Mouse (Mus musculus) bone marrow, adult 2 months (tissue): Measurements from ENCODE around the gene Zc3h7a. TPM values are rescaled to one million over a fixed set of nuclear protein-coding genes. Genes with fewer than 3 reads are reported as not detected.

ENCODE experiments used
- H3K27ac ChIP-seq: fragments of 200-500 bp; 2 replicates; pipeline ENCODE4 v1.5.1; 2012; ENCODE audit warnings: low read depth, mild to moderate bottlenecking, control low read depth, inconsistent platforms, low read length; ENCODE audit not compliant: control insufficient read depth, poor library complexity, insufficient read depth
- H3K4me1 ChIP-seq: fragments of 200-500 bp; 2 replicates; pipeline ENCODE4 v1.6.1; 2011; ENCODE audit warnings: low read length; ENCODE audit not compliant: control insufficient read depth, insufficient read depth
- H3K4me3 ChIP-seq: fragments of 200-500 bp; replicated peaks from 2 replicates; pipeline ENCODE3; 2011; ENCODE audit warnings: mild to moderate bottlenecking, low read depth, low read length, control low read depth; ENCODE audit not compliant: control insufficient read depth
- CTCF ChIP-seq: fragments of 200-500 bp; IDR thresholded peaks from 2 replicates; pipeline ENCODE4 v1.5.1; 2011; ENCODE audit warnings: low read length, control low read depth; ENCODE audit not compliant: control insufficient read depth, insufficient read depth
- POLR2A ChIP-seq: fragments of 200-500 bp; IDR thresholded peaks from 2 replicates; pipeline ENCODE4 v1.6.1; 2011; ENCODE audit warnings: low read depth, mild to moderate bottlenecking, control low read depth, low read length, borderline replicate concordance; ENCODE audit not compliant: control insufficient read depth
- WGBS: fragments of 180-500 bp; shearing (Covaris S2); methylation state at CpG from one replicate; pipeline ENCODE4 v1.1.7; 2018; 5-methylcytosine and 5-hydroxymethylcytosine counted together
- polyA plus RNA-seq: library from polyadenylated mRNA; stranded (reverse); fragments of >200 nt; gene quantifications from 2 replicates; pipeline ENCODE4 v1.2.4, GENCODE M21; 2011; ENCODE audit warnings: low replicate concordance; ENCODE audit not compliant: missing spikeins, insufficient read depth, insufficient read length

Zc3h7a gene
- polyA plus RNA-seq, 1 experiment, result 103 TPM

DNA sequence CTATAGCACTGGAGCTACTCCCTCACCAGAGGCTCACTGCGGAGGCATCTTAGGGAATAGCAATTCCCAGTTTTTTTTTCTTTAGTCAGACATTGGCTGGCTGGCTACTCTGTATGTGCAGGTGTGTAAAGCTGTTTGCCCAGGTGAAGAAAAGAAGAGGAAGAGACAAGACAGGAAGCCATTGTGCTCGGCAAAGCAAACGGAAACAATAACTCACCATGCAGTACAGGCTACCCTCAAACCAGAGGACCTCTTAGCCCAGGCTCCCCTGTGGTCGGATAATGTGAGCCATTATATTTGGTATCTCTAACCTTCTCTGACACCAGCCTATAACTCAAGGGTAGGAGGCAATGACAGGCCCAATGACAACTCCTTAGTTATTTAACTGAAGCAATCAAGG, 20.9 kb upstream of the Zc3h7a start:
- Histone ChIP-seq H3K27ac (no peak overlapping the region), H3K4me3 (no peak overlapping the region), H3K4me1 (no peaks in the 10 kb centered on the region)
- WGBS, result 85% methylated on average over 4 of the region's 4 CpGs
- TF ChIP-seq CTCF, result no peak
- TF ChIP-seq POLR2A, result no peak

DNA sequence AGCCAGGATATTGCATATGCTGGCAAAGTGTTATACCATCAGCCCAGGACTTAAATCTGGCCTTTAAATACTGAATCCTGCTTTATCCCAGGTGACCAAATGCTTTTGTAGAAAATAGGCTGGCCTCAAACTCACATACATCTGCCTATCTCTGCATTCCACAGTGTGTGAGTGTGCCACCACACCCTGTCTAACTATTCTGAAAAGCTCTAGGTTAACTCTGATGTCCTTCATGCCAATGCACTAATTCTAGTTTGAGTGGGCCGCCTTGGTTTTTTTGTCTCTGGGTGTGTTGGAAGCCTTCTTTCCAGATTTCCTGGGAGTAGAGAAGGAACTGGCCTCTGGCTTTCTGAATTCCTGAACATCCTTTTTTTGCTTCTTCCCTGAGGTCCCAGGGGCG, 17.0 kb upstream of the Zc3h7a start:
- no peak overlapping the region for H3K4me3 ChIP-seq
- H3K27ac ChIP-seq, result no peak overlapping the region
- TF ChIP-seq CTCF (no peak), POLR2A (no peak)
- WGBS, result 88% methylated on average over 2 of the region's 2 CpGs
- H3K4me1 ChIP-seq, result no peaks in the 10 kb centered on the region

DNA sequence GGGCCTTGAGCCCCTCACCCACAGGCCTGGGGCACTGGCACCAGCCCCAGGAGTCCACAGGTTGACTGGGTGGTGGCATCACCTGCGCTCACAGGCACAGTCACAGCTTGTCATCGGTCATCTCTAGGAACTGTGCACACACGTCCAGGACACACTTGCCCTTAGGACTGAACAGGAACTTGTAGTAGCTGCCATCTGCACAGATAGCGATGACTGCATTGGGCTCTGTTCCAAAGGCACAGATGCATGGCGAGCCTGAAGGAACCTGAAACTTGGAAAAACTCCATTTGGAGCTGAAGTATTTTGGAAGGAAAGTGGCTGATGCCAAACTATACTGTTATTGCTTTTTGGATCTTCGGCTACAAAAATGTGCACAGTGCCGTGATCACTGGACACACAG, 14.0 kb upstream of the Zc3h7a start:
- TF ChIP-seq CTCF, result no peak
- no peak for TF ChIP-seq POLR2A
- Histone ChIP-seq H3K4me3 (no peak overlapping the region), H3K27ac (no peak overlapping the region), H3K4me1 (no peaks in the 10 kb centered on the region)
- WGBS, result 81% methylated on average over 7 of the region's 7 CpGs

- Histone ChIP-seq H3K27ac (no peak overlapping the region), H3K4me1 (peaks cover 3% of the 10 kb centered on the region), H3K4me3 (no peak overlapping the region)
- TF ChIP-seq POLR2A, result no peak
- no peak for TF ChIP-seq CTCF
- 58% methylated on average over 2 of the region's 2 CpGs for WGBS
Measured at GRCm38 (mm10) chr16:11177404-11177803, 1.2 kb upstream of the Zc3h7a start.

DNA sequence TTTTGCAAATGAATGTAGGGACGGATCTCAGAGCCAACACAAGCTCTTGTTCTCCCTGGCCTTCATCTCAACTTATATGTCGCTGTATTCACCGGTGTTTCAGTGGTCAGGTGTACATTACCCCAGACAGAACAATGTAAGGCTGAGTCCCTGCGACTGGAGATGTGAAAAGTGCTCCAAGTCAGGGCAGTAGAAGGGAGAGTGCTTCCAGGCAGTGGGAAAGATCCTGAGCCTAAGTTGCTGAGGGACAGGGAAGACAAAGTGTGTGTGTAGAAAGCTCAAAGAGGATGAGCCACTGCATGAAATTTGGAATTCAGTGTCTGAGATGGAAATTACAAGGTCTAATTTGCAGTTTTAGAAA, 671 bp upstream of the Zc3h7a start:
- peaks cover 3% of the 10 kb centered on the region for H3K4me1 ChIP-seq
- H3K4me3 ChIP-seq, result peak overlapping the region; percentile 96
- TF ChIP-seq CTCF (no peak), POLR2A (no peak)
- H3K27ac ChIP-seq, result peak overlapping the region; percentile 95; the same call in 1 of the 2 replicates
- WGBS, result 9% methylated on average over 4 of the region's 4 CpGs

- under 1% methylated on average over 72 of the region's 72 CpGs for WGBS
- no peak; the same call in 1 of the 2 replicates for TF ChIP-seq POLR2A
- TF ChIP-seq CTCF, result no peak
- H3K4me1 ChIP-seq, result peaks cover 3% of the 10 kb centered on the region
- peak overlapping the region; percentile 96 for H3K4me3 ChIP-seq
- H3K27ac ChIP-seq, result peak overlapping the region; percentile 95
Measured at GRCm38 (mm10) chr16:11175489-11176207, 545 bp downstream of the Zc3h7a start.

DNA sequence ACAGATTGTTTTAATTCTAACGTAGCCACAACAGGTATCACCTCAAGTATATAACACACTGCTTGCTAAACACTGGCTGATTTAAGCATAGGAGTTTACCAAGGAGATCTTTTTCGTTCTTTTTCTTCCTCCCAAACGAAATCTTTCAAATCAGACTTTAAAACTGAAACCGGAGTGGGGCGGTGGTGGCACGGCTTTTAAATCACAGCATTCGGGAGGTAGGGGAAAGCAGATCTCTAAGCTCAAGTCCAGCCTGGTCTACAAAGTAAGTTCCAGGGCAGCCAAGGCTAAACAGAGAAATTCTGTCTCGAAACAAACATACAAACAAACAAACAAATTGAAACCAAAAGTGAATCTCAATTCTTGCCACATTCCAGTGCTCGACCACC, 1.1 kb downstream of the Zc3h7a start:
- under 1% methylated on average over 9 of the region's 9 CpGs for WGBS
- Histone ChIP-seq H3K4me1 (peaks cover 3% of the 10 kb centered on the region), H3K27ac (peak overlapping the region; percentile 95), H3K4me3 (peak overlapping the region; percentile 96)
- TF ChIP-seq CTCF (no peak), POLR2A (no peak)

DNA sequence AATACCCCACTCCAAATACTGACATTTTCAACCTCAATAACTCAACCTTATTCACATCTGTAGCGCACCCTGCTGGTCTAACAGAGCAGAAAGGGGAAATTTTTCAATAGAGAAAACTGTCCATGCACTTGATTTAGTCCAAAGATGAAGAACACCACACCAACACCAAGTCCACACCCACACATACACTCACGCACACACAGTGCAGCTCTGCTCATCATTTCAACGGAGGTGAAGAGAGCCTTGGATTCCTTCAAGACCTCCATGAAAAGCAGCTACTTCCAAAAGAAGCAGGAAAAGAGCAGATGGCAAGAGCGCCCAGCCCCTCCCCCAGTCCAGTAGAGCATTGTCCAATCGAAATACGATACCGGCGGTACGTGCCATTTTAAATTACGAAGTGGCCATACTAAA, 1.5 kb downstream of the Zc3h7a start:
- TF ChIP-seq CTCF (no peak), POLR2A (no peak)
- Histone ChIP-seq H3K4me3 (peak overlapping the region; percentile 78), H3K27ac (peak overlapping the region; percentile 26; the same call in 1 of the 2 replicates), H3K4me1 (peaks cover 3% of the 10 kb centered on the region)
- 2% methylated on average over 10 of the region's 10 CpGs for WGBS

- Histone ChIP-seq H3K4me3 (no peak overlapping the region), H3K27ac (no peak overlapping the region), H3K4me1 (peaks cover 1% of the 10 kb centered on the region)
- TF ChIP-seq CTCF (no peak), POLR2A (no peak)
- 89% methylated on average over 6 of the region's 6 CpGs for WGBS
Measured at GRCm38 (mm10) chr16:11171679-11172078, 4.5 kb downstream of the Zc3h7a start.
